Mouse (Mus musculus) retina, postnatal 7 days (tissue): ENCODE measurements around the gene Sec22c.

ENCODE experiments used
- DNase-seq: peaks from one replicate; pipeline ENCODE4 v3.0.0-alpha.2; 2012; ENCODE audit warnings: low read depth, low spot score

The Sec22c gene

GRCm38 (mm10) chr9:121704646-121705625 is at the start of gene Sec22c:
Gene Sec22c, minus strand, starts transcription at chr9:121705490.
- peak; percentile 81 for DNase-seq

DNA sequence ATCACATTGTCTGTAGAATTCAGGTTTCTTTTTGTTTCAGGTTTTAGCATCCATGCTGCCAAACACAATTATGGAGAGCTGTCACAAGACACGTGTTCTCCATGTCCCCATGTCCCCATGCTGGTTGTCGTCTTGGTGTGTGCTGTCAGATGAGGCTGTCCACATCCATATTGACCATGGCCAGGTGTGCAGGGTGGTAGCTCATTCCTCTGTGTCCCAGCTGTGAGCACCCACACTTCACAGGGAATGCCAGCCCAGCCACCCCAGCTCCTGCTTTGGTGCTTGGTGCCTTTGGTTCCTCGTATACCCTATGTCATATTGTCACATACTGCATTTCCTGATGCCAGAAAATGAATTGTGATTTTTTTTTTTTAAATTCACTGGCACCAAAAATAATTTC is 49.3 kb upstream of the Sec22c start:
- no peak for DNase-seq

- DNase-seq, result no peak
Observed at GRCm38 (mm10) chr9:121752774-121753173, 47.5 kb upstream of the Sec22c start.

GRCm38 (mm10) chr9:121744051-121744450 is 38.8 kb upstream of the Sec22c start:
- DNase-seq, result no peak

DNA sequence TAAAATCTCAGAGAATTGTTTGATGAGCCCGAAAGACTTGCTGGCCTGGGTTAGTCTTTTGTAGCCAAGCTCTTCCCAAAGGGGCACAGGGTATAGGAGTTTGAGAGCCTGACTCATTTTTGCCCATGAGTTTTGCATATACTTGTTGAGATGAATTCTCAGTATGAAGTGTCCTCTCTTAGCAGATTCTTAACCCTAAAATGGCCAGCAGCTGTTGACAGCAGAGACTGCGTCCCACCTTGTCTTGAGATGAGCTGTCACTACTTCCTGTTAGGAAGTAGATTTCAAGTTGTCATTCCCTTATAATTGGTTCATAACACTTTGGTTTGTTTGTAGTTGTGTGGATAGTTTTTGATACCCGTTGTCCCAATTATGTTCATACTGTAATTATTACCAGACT is 35.9 kb upstream of the Sec22c start:
- no peak for DNase-seq

DNA sequence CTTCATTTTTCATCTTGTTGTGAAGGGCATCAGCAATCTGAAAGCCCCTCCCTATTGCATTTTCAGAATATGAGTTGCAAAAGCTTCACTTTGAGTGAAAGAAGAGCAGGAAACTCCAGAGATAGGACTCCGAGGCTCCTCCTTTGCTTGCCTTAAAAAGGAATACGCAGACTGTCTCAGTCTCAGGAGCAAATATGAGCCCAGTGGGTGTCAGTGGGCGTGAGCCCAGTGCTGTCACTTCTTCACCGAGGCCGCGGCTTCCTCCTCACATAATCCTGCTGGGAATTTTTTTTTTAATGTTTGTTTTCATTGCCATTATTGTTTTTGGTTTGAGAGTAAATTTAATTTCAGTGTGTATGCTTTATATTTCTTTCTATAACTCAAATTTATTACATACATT is 35.2 kb upstream of the Sec22c start:
- DNase-seq, result no peak

- peak; percentile 32 for DNase-seq
Observed at GRCm38 (mm10) chr9:121719347-121720331, 14.3 kb upstream of the Sec22c start.

DNA sequence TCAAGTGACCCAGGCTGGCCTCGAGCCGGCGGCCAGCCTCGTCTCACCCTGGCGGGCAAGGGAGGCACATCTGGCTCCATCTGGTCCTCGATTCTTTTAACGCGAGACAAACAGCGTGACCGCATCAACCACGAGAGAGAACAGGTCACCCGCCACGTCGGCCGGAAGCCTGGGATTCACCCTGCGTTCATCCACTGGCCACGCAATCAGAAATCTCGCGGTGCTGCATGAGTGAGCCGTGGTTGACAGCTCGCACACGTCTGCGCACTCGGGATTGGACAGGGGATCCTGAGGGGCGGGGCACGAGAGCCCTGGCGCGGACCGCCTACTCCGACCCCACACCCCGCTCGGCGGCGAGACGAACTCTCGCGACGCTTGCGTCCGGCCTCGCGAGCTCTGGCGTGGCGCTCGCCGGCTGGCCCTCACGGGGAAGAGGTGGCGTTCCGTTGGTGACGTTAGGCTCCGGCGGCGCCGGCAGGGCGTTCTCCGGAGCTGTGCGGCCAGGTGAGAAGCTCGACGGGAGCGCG is 13.6 kb upstream of the Sec22c start, which contains the start of gene Nktr:
TSS of gene Nktr (plus strand) at position 378 of the 527 bp plus-strand sequence.
- DNase-seq, result peak; percentile 98

DNA sequence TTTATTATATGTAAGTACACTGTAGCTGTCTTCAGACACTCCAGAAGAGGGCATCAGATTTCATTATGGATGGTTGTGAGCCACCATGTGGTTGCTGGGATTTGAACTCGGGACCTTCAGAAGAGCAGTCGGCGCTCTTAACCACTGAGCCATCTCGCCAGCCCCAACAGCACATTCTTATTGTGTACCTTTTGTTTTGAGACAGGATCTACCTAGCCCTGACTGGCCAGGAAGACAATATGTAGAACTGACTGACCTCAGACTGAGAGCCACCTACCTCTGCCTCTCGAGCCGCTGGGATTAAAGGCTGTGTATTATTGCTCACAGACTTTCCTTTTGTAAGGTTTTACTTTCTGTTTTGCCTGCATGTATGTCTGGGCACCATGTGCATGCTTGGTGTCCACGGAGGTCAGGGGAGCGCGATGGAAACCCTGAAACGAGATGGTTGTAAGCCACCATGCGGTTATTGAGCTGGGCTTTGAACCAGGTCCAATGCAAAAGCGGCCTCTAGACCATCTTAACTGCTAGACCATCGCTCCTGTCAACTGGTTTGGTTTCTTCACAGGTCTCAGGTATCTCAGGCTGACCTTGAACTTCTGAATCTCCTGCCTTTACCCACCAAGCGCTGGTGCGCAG is 12.9 kb upstream of the Sec22c start:
- DNase-seq, result no peak

GRCm38 (mm10) chr9:121717048-121717447 is 11.8 kb upstream of the Sec22c start:
- no peak for DNase-seq

- no peak for DNase-seq
Observed at GRCm38 (mm10) chr9:121710584-121710975, 5.3 kb upstream of the Sec22c start.

GRCm38 (mm10) chr9:121709898-121710583 is 4.8 kb upstream of the Sec22c start, which contains the start of gene Ss18l2:
Gene Ss18l2, plus strand, starts transcription at chr9:121710329.
- peak; percentile 98 for DNase-seq

DNA sequence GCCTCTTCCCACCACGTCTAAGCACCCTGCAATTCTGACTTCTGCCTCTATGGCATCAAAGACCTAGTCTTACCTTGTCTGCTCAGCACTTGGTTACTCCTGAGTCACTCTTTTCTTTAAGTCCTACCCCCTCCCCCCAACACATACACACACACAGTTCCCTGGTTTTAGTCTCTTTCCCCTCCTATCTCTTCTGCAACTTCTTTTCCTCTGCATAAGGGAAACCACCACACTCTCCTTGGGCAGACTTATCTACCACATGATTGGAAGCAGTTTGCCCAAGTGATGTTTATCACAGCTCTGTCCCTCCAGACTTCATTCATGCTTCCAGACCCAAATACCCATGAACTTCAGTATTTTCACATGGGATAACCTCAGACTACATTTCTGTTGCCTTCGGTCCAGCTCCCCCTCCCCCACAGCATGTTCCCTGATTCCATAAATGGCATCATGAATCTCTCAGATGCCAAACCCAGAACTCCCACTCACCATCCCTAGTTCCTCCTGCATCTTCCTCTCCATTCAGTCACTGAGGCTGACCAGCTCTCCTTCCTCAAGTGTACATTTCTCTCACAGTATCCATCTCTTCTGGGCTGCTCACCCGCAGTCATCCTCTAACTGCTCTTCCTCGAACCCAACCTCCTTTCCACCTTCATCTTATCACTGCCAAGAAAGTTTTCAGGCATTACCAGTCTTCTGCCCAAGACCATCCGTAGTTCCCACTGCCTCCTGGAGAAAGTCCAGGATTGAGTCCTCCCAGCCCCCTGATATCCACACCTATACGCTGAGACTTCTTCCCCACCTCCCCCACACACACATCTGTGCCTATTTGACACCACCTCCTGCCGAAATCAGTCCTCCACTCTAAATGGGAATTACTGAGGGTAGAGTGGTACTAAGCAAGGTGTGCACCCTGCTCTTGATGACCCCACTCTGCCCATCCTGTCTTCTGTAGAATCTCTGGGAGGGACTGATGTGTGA is 3.5 kb upstream of the Sec22c start:
- DNase-seq, result no peak

- no peak for DNase-seq
Observed at GRCm38 (mm10) chr9:121707801-121708200, 2.5 kb upstream of the Sec22c start.

DNA sequence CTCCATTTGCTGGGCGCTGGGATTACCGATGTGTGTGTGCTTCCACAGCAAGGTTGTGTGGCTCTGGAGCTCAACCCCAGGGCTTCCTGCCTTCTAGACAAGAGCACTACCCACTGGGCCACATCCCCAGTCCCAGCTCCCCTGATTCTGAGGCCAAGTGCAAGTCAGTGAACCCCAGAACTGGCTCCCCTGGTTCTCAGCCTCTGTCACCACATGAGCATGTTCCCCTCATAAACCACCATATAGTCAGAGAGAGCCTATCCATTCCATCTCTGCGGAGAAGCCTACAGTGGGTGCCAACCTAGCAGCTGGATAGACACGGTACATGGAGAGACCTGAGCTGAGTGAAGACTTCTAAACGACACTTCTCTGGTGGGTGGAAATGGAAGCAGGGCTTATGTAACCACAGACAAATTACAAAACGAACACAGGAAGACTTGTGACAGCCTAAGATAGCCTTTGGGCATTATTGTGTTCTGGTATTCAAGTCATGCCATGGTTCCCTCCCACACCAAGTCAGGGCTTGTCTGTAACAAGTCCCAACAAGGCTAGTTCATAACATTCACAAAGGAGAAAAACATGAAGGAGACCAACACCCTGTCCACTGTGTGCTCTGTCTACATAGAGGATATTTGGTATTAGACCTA is 862 bp upstream of the Sec22c start:
- DNase-seq, result no peak

- DNase-seq, result no peak
Observed at GRCm38 (mm10) chr9:121704261-121704645, 1.0 kb downstream of the Sec22c start.

DNA sequence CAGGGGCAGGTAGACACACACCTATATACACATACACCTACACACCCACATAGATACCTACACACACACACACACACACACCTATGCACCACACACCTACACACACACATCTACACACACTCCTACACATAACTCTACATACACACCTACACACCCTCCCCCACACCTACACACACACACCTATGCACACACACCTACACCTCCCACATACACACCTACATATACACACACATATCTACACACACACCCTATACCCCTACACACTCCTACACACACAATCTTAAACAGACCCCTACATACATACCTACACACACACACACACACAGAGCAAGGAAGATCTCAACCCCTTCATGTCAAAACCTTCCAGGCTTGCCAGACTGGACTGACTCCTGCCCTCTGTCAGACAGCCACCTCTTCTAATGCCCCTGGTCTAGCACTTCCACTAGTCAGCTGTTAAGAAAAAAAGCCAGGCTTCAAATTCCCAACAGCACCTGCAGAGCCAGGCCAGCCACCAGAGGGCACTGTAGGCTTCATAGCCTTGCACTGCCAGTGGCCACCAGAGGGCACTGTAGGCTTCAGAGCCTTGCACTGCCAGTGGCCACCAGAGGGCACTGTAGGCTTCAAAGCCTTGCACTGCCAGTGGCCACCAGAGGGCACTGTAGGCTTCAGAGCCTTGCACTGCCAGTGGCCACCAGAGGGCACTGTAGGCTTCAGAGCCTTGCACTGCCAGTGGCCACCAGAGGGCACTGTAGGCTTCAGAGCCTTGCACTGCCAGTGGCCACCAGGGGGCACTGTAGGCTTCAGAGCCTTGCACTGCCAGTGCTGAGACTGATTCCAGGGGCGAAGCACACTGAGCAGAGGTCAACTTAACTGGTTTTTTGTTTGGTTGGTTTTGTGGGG is 7.9 kb downstream of the Sec22c start:
- DNase-seq, result peak; percentile 74

DNA sequence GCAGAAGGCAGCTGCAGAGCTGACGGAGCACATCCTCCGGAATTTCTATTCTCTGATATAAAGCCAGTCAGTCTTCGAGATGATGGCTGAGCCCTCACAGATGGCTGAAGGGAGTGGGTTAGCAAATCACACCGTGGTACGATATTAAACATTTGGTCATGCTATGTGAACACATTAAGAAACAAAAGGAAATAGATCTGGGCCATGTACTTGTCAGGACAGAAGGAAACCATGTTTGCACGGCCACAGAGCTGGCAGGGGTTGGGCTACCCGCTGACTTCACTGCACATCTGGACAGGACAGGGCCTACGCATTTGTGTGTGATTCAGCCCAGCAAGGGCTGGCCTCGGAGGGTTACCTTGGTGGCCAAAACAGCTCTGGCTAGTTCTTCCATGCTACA is 8.7 kb downstream of the Sec22c start:
- DNase-seq, result no peak
